Mouse (Mus musculus): Measurements from ENCODE around the gene Rev1.
A peak's percentile ranks its signal among the peaks of the same experiment; 100 is the strongest.

The Rev1 gene

DNA sequence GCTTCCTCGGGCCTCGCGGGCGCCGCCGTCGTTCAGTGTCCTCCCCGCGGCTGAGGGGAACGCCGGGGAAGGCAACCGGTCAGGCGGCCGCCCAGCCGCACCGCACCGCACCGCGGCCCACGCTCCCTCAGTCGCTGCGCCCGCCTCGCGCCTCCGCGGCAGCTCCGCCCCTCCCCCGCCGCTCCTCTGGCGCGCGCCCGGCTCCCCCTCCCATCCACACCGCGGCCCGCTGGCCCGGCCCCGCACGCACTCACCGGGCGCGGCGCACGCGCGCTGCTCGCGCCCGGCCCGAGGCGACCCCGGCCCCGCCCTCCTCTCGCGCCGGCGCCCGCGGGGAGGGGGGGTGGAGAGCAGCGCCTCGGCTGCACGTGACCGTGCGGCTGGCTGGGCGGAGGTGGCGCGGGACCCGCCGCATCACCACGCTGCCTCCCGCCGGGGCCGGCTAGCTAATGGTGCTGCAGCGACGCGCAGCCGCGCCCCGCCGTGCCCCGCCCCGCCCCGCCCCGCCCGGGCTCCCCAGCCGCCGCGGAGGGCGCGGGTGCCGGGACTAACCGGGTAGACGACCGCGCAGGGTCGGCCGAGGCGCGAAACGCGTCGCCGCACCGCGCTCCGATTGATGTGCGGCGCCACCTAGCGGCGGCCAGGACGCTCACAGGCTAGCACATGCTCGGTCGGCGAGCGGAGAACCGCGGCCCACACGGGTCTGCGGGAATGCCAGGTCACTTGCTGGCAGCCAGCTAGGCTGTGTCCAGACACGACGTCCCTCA, at the start of gene Rev1:
Gene Rev1 (minus strand): TSS at position 301 of the 767 bp plus-strand sequence.
- peak; percentile 85 for DNase-seq (ENCODE audit: low spot score)

DNA sequence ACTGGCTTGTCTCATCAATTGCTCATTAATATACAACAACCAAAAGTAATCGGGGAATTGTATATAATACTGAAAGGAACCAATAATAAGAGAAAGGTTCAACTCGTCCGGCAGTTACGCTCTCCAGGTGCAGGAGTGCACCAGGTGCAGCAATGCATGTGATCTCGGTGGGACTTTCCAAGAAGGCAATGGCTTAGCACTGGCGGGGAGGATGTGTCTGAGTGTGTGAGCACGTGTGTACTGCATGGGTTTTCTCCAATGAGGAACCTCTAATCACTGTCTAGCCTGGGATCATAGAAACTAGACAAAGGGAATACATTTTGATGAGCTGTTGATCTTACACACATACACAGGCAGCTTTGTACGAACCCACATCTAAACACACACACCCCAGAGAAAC, 49.3 kb upstream of the Rev1 start:
- DNase-seq (ENCODE audit: low spot score) = no peak

GRCm38 (mm10) chr1:38176077-38176476, 46.5 kb upstream of the Rev1 start:
- no peak for DNase-seq (ENCODE audit: low spot score)

DNA sequence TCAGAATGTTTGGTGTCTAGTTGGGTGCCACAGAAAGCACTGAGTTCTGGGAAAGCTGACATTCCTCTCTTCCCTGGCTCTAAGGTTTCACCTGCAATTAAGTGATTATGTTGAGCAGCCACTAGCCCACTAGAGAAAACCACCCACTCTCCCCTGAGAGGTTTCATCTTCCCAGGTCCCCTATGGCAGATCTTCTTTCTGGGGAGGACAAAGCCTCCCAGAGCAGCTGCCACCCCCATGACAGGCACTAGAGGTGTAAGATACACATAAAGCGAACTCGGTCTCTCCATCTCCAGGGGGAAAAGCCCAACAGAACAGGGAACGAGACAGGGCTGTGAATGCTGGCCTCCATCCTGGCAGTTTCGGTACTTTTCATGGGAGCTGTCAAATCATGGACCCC, 42.3 kb upstream of the Rev1 start:
- no peak for DNase-seq (ENCODE audit: low spot score)

GRCm38 (mm10) chr1:38165696-38166095, 36.1 kb upstream of the Rev1 start:
- no peak for DNase-seq (ENCODE audit: low spot score)

GRCm38 (mm10) chr1:38150086-38150485, 20.5 kb upstream of the Rev1 start:
- DNase-seq (ENCODE audit: low spot score) = no peak

DNA sequence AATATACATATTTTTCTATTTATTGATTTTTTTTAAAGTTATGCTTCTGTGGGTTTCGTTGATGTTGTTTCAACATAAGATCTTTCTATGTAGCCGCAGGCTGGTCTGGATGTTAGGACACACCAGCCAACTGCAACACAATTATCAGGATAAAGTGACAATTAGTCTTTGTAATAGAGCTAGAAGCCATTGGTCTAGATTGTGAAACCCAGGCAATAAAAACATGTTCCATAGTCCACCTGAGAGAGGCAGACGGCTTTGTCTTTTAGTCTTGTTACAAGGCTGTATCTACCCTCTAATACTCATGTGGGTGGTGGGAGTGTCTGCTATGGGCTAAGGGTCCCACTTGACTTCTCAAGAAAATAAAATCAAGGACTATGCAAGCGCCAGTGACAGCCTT, 16.4 kb upstream of the Rev1 start:
- DNase-seq (ENCODE audit: low spot score) = no peak

DNA sequence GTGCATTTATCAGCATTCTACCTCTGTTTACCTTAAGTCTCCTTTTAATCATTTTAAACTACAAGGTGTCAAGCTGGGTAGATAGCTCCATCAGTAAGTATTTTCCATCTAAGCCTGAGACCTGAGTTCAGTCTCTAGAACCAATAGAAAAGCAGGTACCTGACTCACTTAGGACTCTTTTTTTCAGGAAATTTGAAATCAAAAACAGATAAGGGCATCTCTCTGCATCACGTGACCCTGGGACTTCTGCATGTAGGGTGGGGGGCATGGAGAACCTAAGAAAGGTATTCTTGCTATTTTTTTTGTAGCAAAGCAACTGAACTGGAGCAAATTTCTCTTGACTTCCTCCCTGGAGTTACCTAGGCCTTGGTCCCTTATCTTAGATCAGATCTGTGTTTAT, 11.8 kb upstream of the Rev1 start:
- no peak for DNase-seq (ENCODE audit: low spot score)

DNA sequence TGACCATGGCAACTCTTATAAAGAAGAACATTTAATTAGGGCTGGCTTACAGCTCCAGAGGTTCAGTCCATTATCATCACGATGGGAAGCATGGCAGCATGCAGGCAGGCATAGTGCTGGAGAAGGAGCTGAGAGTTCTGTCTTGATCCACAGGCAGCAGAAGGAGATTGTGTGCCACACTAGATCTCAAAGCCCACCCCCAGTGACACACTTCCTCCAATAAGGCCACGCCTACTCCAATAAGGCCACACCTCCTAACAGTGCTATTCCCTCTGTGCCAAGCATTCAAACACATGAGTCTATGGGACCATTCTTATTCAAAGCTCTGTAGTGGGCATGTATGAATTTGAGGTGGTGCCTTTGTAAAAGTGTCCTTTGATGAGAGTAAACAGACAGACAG, 11.3 kb upstream of the Rev1 start:
- no peak for DNase-seq (ENCODE audit: low spot score)

GRCm38 (mm10) chr1:38139396-38139795, 9.8 kb upstream of the Rev1 start:
- no peak for DNase-seq (ENCODE audit: low spot score)

DNA sequence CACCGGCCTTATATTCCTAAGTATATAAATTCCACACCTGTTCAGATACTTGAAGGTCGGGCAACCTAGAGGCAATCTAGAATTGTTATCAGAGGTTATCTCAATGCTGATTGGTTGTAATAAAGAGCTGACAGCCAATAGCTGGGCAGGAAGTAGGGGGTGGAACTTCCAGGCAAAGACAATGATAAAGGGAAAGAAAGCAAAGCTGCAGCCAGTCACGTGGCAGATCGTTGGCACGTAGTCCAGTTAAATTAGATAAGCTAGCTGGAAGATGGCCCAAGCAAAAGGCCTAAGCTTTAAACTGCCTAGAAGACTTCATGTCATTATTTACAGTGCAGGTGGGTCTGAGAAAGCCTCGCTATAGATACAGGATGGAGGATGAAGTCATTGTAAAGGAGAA, 3.3 kb upstream of the Rev1 start:
- DNase-seq (ENCODE audit: low spot score) = no peak

DNA sequence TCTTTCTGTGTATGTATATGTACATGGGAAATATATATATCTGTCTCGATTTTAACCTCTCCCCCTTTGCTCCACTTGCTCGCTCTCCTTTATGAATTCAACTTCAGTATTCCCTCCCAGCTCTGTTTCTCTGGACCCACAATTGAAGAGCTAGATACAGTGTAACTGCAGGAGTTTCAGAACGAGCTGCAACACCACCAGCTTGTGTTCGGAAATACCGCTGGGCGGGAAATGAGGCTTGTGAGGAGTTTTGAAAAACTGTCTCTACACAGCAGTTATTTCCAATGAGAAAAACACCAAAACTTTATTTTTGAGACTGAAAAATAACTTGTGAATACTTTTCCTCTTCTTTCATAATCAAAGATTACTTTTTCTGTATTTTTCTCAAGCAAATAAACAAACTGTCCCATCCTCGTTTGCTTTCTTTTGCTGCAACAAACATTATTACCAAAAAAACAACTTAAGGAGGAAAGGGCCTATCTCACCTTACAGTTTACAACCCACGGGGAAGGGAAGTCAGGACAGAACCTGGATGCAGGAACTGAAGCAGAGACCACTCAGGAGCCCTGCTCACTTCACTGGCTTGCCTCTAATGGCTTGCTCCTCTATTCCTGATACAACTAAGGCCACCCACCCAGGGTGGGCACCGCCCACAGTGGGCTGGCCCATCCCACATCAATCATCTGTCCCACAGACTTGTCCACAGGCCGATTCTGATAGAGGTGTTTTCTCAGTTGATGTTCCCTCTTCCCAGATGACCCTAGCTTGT, 1.3 kb upstream of the Rev1 start:
- DNase-seq (ENCODE audit: low spot score) = no peak

- DNase-seq (ENCODE audit: low spot score) = peak; percentile 28
These were observed 623 bp downstream of the Rev1 start for GRCm38 (mm10) chr1:38128919-38129436.

GRCm38 (mm10) chr1:38127036-38127435, 2.6 kb downstream of the Rev1 start:
- no peak for DNase-seq (ENCODE audit: low spot score)

GRCm38 (mm10) chr1:38126426-38126825, 3.2 kb downstream of the Rev1 start:
- DNase-seq (ENCODE audit: low spot score) = no peak

DNA sequence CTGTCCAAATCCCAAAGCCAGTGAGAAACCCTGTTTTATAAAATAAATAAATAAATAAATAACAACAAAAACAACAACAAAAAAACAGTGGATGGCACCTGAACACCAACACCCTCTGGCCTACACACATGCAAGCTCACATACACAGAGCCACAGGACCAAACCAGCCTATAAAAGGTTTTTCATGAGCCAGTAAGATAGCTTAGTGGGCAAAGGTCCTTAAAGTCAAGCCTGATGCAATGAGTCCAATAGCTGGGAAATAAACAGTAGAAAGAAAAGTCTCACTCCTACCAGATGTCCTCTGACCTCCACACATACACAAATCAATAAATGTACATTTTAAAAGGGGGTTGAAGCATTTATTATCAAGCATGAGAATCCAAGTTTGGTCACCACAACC, 5.3 kb downstream of the Rev1 start:
- DNase-seq (ENCODE audit: low spot score) = no peak

GRCm38 (mm10) chr1:38120877-38121276, 8.7 kb downstream of the Rev1 start:
- DNase-seq (ENCODE audit: low spot score) = no peak

- DNase-seq (ENCODE audit: low spot score) = no peak
These were observed 11.0 kb downstream of the Rev1 start for GRCm38 (mm10) chr1:38118624-38119023.

DNA sequence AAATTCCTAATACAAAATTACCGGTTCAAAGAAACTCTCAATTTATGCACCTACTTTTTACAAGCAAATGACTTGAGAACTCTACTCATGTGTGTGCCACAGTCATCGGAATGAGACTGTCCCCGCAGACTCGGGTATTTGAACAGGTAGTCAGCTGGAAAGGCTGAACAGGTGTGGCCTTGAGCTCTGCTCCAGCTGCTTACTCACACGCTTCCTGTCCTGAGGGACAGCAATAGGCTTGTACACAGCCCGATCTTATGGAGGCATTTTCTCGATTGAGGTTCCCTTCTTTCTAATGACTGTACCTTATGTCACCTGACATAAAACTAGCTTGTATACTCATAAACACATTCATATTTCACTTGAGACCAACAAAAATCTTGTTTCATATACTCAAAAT, 19.8 kb downstream of the Rev1 start:
- no peak for DNase-seq (ENCODE audit: low spot score)

- no peak for DNase-seq (ENCODE audit: low spot score)
These were observed 25.8 kb downstream of the Rev1 start for GRCm38 (mm10) chr1:38103813-38104212.

GRCm38 (mm10) chr1:38103214-38103613, 26.4 kb downstream of the Rev1 start:
- DNase-seq (ENCODE audit: low spot score) = no peak

DNA sequence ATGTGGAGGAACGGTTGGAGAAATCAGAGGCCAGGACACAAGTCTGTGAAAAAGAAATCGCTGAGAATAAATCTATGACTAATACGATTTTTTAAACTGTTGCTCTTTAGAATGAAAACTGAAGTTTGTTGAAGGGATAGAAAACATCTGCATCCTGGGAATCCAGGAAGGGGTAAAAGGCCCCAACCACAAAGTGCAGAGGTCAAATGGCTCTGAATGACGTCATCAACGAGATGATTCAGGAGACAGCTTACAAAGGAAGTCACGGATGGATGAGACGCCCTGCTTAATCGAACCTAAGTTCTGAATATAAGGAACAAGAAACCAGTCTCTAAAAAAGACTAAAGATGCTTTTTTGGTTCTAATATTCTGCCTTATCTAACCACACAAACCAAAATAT, 48.3 kb downstream of the Rev1 start:
- DNase-seq (ENCODE audit: low spot score) = no peak

DNA sequence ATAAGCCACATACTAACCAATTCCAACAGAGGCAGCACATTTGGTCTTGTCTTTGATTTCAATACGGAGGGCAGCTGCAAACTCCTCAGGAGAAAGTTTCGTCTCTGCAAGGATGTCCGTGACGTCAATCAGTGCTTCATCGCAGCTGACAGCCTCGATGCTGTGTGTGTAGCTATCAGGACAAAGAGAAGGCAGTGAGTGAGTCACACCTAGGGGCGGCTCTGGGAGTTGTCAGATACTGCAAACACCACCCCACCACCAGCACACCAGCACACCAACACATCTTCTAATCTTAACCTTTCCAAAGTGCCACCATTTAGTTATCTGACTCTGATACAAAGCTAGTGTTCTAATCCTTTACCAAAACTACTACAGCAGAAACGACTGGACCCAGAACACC, 58.3 kb downstream of the Rev1 start:
- DNase-seq (ENCODE audit: low spot score) = no peak

Measured in T-cell, adult 2 months (primary cell).